ENCODE assay signal across 15 mouse cellular contexts in genomic region chr4:141277157-141277556, GRCm38 (mm10). TPM values are rescaled to one million over a fixed set of nuclear protein-coding genes. Genes with fewer than 3 reads are reported as not detected.
DNase-seq lines count a peak whose midpoint lies in the region; ATAC-seq and TF ChIP-seq lines count a peak whose summit lies in the region.
"Had no signal": no experiment of that assay in that cellular context is flagged by ENCODE, and none has a peak within 500 bp of the region (broad histone marks: within the 10 kb centered on the region; RNA-seq: fewer than 3 reads in every experiment).

No protein-coding gene starts in this region.

- no peak overlapping the region for H3K4me2 ChIP-seq in kidney, embryonic 15.5 days

- DNase-seq in heart, adult 2 months: no peak
- DNase-seq in heart, postnatal 25 days (ENCODE audit: low spot score): no peak
- DNase-seq in kidney, postnatal 25 days: no peak
- peak; percentile 36 for DNase-seq in lung, postnatal 14 days
- no peak for DNase-seq in spleen, postnatal 10 days (ENCODE audit: low spot score in 2 of 2)
- no peak for DNase-seq in kidney, postnatal 36 days
- DNase-seq: cerebellum, postnatal 25 days; left cerebral cortex, postnatal 4 days; thymus, adult 18-20 months had no signal

- TF ChIP-seq POLR2A in heart, adult 2 months (IDR thresholded peaks at IDR 0.05; ENCODE audit: insufficient read depth, low read depth, low read length): no peak
- TF ChIP-seq POLR2A in ES-Bruce4 (IDR thresholded peaks at IDR 0.05; ENCODE audit: insufficient read depth, low read length): no peak

- TF ChIP-seq EP300 in heart, adult 2 months (IDR thresholded peaks at IDR 0.05; ENCODE audit: insufficient read depth, low read depth, low read length): no peak
- TF ChIP-seq EP300 in ES-Bruce4 (IDR thresholded peaks at IDR 0.05; ENCODE audit: insufficient read depth, low read depth, low read length): no peak

- no peak overlapping the region for H3K4me3 ChIP-seq in heart, adult 2 months
- H3K4me3 ChIP-seq in kidney, embryonic 15.5 days (replicated peaks): no peak overlapping the region
- no peak overlapping the region for H3K4me3 ChIP-seq in ES-Bruce4 (ENCODE audit: low read depth, low read length)
- H3K4me3 ChIP-seq: erythroblast, embryonic 14.5 days had no signal

- no peak for ATAC-seq in kidney, embryonic 15.5 days (replicated peaks; ENCODE audit: low FRiP score)
- ATAC-seq: inflammation-experienced regulatory T-cells, adult 6 months had no signal

- intact Hi-C loops in heart, adult 2 months (cut with DNase I): no loop called here
- intact Hi-C loops in heart, postnatal 25 days (cut with DNase I): loop anchor here (5.0 to 10.0 kb wide), 2 partner anchors 35 to 298 kb away; no protein-coding TSS in a partner anchor

- peaks cover 26% of the 10 kb centered on the region for H3K4me1 ChIP-seq in heart, adult 2 months (ENCODE audit: control insufficient read depth, insufficient read depth, low read length)
- H3K4me1 ChIP-seq in kidney, embryonic 15.5 days: peaks cover 71% of the 10 kb centered on the region
- peaks cover 30% of the 10 kb centered on the region for H3K4me1 ChIP-seq in ES-Bruce4 (ENCODE audit: control insufficient read depth, insufficient read depth, low read length)

- no peaks in the 10 kb centered on the region for H3K79me2 ChIP-seq in heart, adult 2 months (replicated peaks; ENCODE audit: control insufficient read depth, insufficient read depth, low read length)

- H3K9me3 ChIP-seq in kidney, embryonic 15.5 days (replicated peaks): no peaks in the 10 kb centered on the region
- H3K9me3 ChIP-seq in ES-Bruce4 (replicated peaks; ENCODE audit: control insufficient read depth, insufficient read depth, low read length, poor library complexity, severe bottlenecking): no peaks in the 10 kb centered on the region

- H3K27ac ChIP-seq in heart, adult 2 months: peak overlapping the region; percentile 94
- H3K27ac ChIP-seq in kidney, embryonic 15.5 days: peak overlapping the region; percentile 95
- H3K27ac ChIP-seq in ES-Bruce4 (ENCODE audit: insufficient read depth, low read length): peak overlapping the region; percentile 91

- 89% methylated on average over 8 of the region's 8 CpGs for WGBS in heart, adult 2 months
- WGBS in kidney, embryonic 15.5 days: 76% methylated on average over 8 of the region's 8 CpGs

- TF ChIP-seq CTCF in heart, adult 2 months (IDR thresholded peaks at IDR 0.05): no peak
- no peak for TF ChIP-seq CTCF in ES-Bruce4 (IDR thresholded peaks at IDR 0.05; ENCODE audit: low read depth, low read length)

- no peak overlapping the region for H3K9ac ChIP-seq in heart, adult 2 months (ENCODE audit: low read depth, low read length)
- H3K9ac ChIP-seq in kidney, embryonic 15.5 days: no peak overlapping the region
- H3K9ac ChIP-seq in ES-Bruce4 (ENCODE audit: low read depth, poor library complexity, severe bottlenecking): no peak overlapping the region

- H3K27me3 ChIP-seq in heart, adult 2 months (ENCODE audit: control insufficient read depth, insufficient read depth, low read length): no peaks in the 10 kb centered on the region
- no peaks in the 10 kb centered on the region for H3K27me3 ChIP-seq in kidney, embryonic 15.5 days
- H3K27me3 ChIP-seq in ES-Bruce4 (ENCODE audit: control insufficient read depth, insufficient read depth, low read length, poor library complexity, severe bottlenecking): no peaks in the 10 kb centered on the region

- H3K36me3 ChIP-seq in heart, adult 2 months (ENCODE audit: control insufficient read depth, insufficient read depth, low read length): no peaks in the 10 kb centered on the region
- no peaks in the 10 kb centered on the region for H3K36me3 ChIP-seq in kidney, embryonic 15.5 days
- H3K36me3 ChIP-seq in ES-Bruce4 (ENCODE audit: control insufficient read depth, insufficient read depth, low read length, poor library complexity, severe bottlenecking): no peaks in the 10 kb centered on the region

RNA-seq across cellular contexts. Expression of gene Epha2, which starts 23.9 kb away (rescaled TPM):
- total RNA-seq in heart, adult 2 months (2021): 1 to 10 TPM; 5.5 to 7.7 TPM
- 7.0 and 8.7 TPM in 2 replicates for polyA plus RNA-seq in heart, adult 2 months (2012; rRNA removed)
- total RNA-seq in heart, postnatal 25 days (2021): 1 to 10 TPM; 6.8 to 7.7 TPM
- 6.8 and 7.1 TPM in 2 replicates for polyA plus RNA-seq in kidney, embryonic 15.5 days (2015; fragmentation: Nextera tagmentation; extraction: Ambion mirVana)
- polyA plus RNA-seq in ES-Bruce4 (2011; ENCODE audit: insufficient read depth, insufficient read length, low read depth, missing spikeins): 44.7 and 51.3 TPM in 2 replicates
- polyA plus RNA-seq: erythroblast, embryonic 14.5 days; inflammation-experienced regulatory T-cells, adult 6 months had no signal

RNA-seq across cellular contexts. Expression of gene Arhgef19, which starts 37.9 kb away (rescaled TPM):
- total RNA-seq in heart, adult 2 months (2021): 10 to 100 TPM; 37.7 to 40.1 TPM
- polyA plus RNA-seq in heart, adult 2 months (2012; rRNA removed): 22.4 and 39.6 TPM in 2 replicates
- 10 to 100 TPM; 28.5 to 36.4 TPM for total RNA-seq in heart, postnatal 25 days (2021)
- polyA plus RNA-seq in kidney, embryonic 15.5 days (2015; fragmentation: Nextera tagmentation; extraction: Ambion mirVana): 7.4 and 9.6 TPM in 2 replicates
- polyA plus RNA-seq in ES-Bruce4 (2011; ENCODE audit: insufficient read depth, insufficient read length, low read depth, missing spikeins): 7.5 and 8.3 TPM in 2 replicates
- total RNA-seq: granulocyte monocyte progenitor cell, adult 5-6 weeks; megakaryocyte progenitor cell, adult 5-6 weeks had no signal
- polyA plus RNA-seq: inflammation-experienced regulatory T-cells, adult 6 months had no signal
